13 mouse cellular contexts compared by ENCODE assay signal in the genomic region with DNA sequence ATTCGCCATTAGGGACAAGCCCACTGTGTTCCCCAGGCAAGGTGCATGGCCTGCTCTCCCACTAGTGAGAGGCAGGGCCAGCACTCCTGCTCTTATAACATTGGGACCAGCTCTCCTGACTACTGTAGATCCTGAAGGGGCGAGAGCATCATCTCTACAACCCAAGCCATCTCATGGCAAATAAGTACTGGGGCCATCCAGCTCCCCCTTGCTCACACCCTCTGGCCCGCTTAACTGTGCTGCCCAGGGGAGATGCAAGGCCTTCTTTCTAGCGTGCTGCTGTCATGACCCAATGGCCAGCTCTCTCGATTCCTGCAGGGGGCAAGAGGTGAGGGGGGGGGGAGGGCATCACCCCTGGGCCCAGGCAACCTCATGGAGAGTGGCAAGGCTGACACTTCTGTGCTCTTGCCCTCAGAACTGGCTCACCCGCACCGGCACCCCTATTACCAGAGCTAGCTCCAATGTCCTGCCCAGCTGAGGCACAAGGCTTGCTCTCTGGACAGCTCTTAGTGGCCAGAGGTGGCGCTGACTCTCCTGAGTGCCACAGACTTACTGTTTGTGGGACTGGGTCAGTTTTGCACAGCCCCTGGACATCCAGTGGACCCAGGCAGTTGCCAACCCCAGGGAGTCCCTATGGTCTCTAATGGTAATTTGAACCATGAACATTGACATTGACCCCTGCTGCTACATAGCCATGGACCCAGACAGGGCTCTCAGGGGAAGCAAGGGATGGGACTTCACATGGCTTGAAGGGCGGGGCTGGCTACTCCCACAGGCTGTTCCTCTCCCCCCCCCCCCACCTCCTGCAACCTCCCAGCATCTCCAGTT.
A peak's percentile ranks its signal among the peaks of the same experiment; 100 is the strongest.
DNase-seq lines count a peak whose midpoint lies in the region; ATAC-seq and TF ChIP-seq lines count a peak whose summit lies in the region.
"Had no signal": no experiment of that assay in that cellular context is flagged by ENCODE, and none has a peak within 500 bp of the region (broad histone marks: within the 10 kb centered on the region; RNA-seq: fewer than 3 reads in every experiment).

No protein-coding gene starts in this region.

- no peaks in the 10 kb centered on the region for H3K9me3 ChIP-seq in kidney, embryonic 16.5 days (ENCODE audit: low read length)
- H3K9me3 ChIP-seq in forebrain, embryonic 11.5 days (ENCODE audit: control insufficient read depth, low read length): no peaks in the 10 kb centered on the region
- H3K9me3 ChIP-seq in forebrain, embryonic 16.5 days (ENCODE audit: control insufficient read depth, low read length): no peaks in the 10 kb centered on the region
- H3K9me3 ChIP-seq in midbrain, embryonic 13.5 days: no peaks in the 10 kb centered on the region
- no peaks in the 10 kb centered on the region for H3K9me3 ChIP-seq in liver, postnatal 0 days (ENCODE audit: low read length)
- H3K9me3 ChIP-seq: heart, embryonic 12.5 days had no signal

- no peaks in the 10 kb centered on the region for H3K4me1 ChIP-seq in kidney, embryonic 16.5 days (ENCODE audit: insufficient read depth, low read length)
- H3K4me1 ChIP-seq in forebrain, embryonic 11.5 days (replicated peaks; ENCODE audit: control insufficient read depth, insufficient read depth, low read length): peaks cover 2% of the 10 kb centered on the region; the same call in 1 of the 2 replicates
- peaks cover 11% of the 10 kb centered on the region for H3K4me1 ChIP-seq in forebrain, embryonic 16.5 days (replicated peaks; ENCODE audit: control insufficient read depth, insufficient read depth, low read length)
- H3K4me1 ChIP-seq in midbrain, embryonic 13.5 days (replicated peaks): peaks cover 12% of the 10 kb centered on the region
- no peaks in the 10 kb centered on the region for H3K4me1 ChIP-seq in liver, postnatal 0 days (ENCODE audit: insufficient read depth)
- H3K4me1 ChIP-seq: heart, embryonic 12.5 days had no signal

- TF ChIP-seq EP300 in liver, postnatal 0 days (IDR thresholded peaks at IDR 0.05; ENCODE audit: low read depth): no peak

- TF ChIP-seq CTCF in liver, postnatal 0 days (IDR thresholded peaks at IDR 0.05; ENCODE audit: low read depth): no peak

- ATAC-seq in kidney, embryonic 16.5 days (ENCODE audit: low FRiP score, low TSS enrichment): 0 out of 2 replicates have a peak, but pooled peaks have one; percentile 12
- ATAC-seq in forebrain, embryonic 11.5 days (replicated peaks; ENCODE audit: low FRiP score): peak; percentile 67
- ATAC-seq in forebrain, embryonic 16.5 days: peak; percentile 7; the same call in 1 of the 2 replicates
- ATAC-seq in midbrain, embryonic 13.5 days: peak; percentile 70
- no peak for ATAC-seq in liver, postnatal 0 days
- ATAC-seq: CD4-positive, CD25-positive, alpha-beta regulatory T cell, adult 4 months had no signal

- no peak overlapping the region for H3K27ac ChIP-seq in kidney, embryonic 16.5 days (ENCODE audit: low read length)
- no peak overlapping the region for H3K27ac ChIP-seq in forebrain, embryonic 11.5 days (ENCODE audit: low read depth, low read length)
- H3K27ac ChIP-seq in forebrain, embryonic 16.5 days (ENCODE audit: low read length): no peak overlapping the region
- no peak overlapping the region; the same call in 1 of the 2 replicates for H3K27ac ChIP-seq in midbrain, embryonic 13.5 days
- no peak overlapping the region for H3K27ac ChIP-seq in liver, postnatal 0 days (ENCODE audit: low read depth)
- H3K27ac ChIP-seq: gastrocnemius, adult 2 months had no signal

- 82% methylated on average over 9 of the region's 9 CpGs for WGBS in kidney, embryonic 16.5 days
- WGBS in forebrain, embryonic 11.5 days: 82% methylated on average over 9 of the region's 9 CpGs
- 88% methylated on average over 9 of the region's 9 CpGs for WGBS in forebrain, embryonic 16.5 days
- whole genome bisulfite sequencing in midbrain, embryonic 13.5 days: 92% methylated on average over 9 of the region's 9 CpGs
- 73% methylated on average over 9 of the region's 9 CpGs for WGBS in liver, postnatal 0 days (ENCODE audit: insufficient replicate concordance)

- no peaks in the 10 kb centered on the region for H3K27me3 ChIP-seq in kidney, embryonic 16.5 days (ENCODE audit: insufficient read depth, low read length)
- H3K27me3 ChIP-seq in forebrain, embryonic 11.5 days (ENCODE audit: control insufficient read depth, insufficient read depth, low read length): no peaks in the 10 kb centered on the region
- no peaks in the 10 kb centered on the region for H3K27me3 ChIP-seq in forebrain, embryonic 16.5 days (replicated peaks; ENCODE audit: control insufficient read depth, insufficient read depth, low read length)
- 0 out of 2 replicates have a peak, but pooled peaks cover 4% of the 10 kb centered on the region for H3K27me3 ChIP-seq in midbrain, embryonic 13.5 days
- H3K27me3 ChIP-seq in liver, postnatal 0 days (ENCODE audit: insufficient read depth, low read length): no peaks in the 10 kb centered on the region
- H3K27me3 ChIP-seq: heart, embryonic 12.5 days had no signal

- no peak overlapping the region for H3K9ac ChIP-seq in kidney, embryonic 16.5 days (replicated peaks; ENCODE audit: low read length)
- no peak overlapping the region; the same call in 1 of the 2 replicates for H3K9ac ChIP-seq in forebrain, embryonic 11.5 days (ENCODE audit: low read length)
- no peak overlapping the region for H3K9ac ChIP-seq in forebrain, embryonic 16.5 days (replicated peaks; ENCODE audit: low read depth, low read length)
- no peak overlapping the region for H3K9ac ChIP-seq in midbrain, embryonic 13.5 days (replicated peaks)
- H3K9ac ChIP-seq in liver, postnatal 0 days (replicated peaks): no peak overlapping the region
- H3K9ac ChIP-seq: heart, embryonic 12.5 days had no signal

- DNase-seq in kidney, adult 18-20 months: no peak
- DNase-seq in forebrain, embryonic 11.5 days (ENCODE audit: low spot score): peak; percentile 55
- DNase-seq in frontal cortex, adult 2 months (ENCODE audit: extremely low spot score in 1 of 2, low spot score in 1 of 2): no peak
- no peak for DNase-seq in liver, postnatal 0 days
- DNase-seq: gastrocnemius, adult 2 months; kidney, postnatal 10 days; lung, adult 18-20 months; thymus, postnatal 36 days had no signal

- no peak overlapping the region for H3K4me3 ChIP-seq in kidney, embryonic 16.5 days (ENCODE audit: low read length)
- no peak overlapping the region for H3K4me3 ChIP-seq in forebrain, embryonic 11.5 days (ENCODE audit: low read depth, low read length)
- no peak overlapping the region for H3K4me3 ChIP-seq in forebrain, embryonic 16.5 days (replicated peaks; ENCODE audit: low read length)
- no peak overlapping the region for H3K4me3 ChIP-seq in midbrain, embryonic 13.5 days (replicated peaks)
- H3K4me3 ChIP-seq in liver, postnatal 0 days (ENCODE audit: low read depth, low read length): no peak overlapping the region
- H3K4me3 ChIP-seq: gastrocnemius, adult 2 months; heart, embryonic 12.5 days had no signal

- no peaks in the 10 kb centered on the region for H3K36me3 ChIP-seq in kidney, embryonic 16.5 days (ENCODE audit: insufficient read depth, low read length)
- no peaks in the 10 kb centered on the region for H3K36me3 ChIP-seq in forebrain, embryonic 11.5 days (ENCODE audit: control insufficient read depth, insufficient read depth, low read length)
- H3K36me3 ChIP-seq in forebrain, embryonic 16.5 days (ENCODE audit: control insufficient read depth, insufficient read depth): no peaks in the 10 kb centered on the region
- H3K36me3 ChIP-seq in midbrain, embryonic 13.5 days: no peaks in the 10 kb centered on the region
- H3K36me3 ChIP-seq in liver, postnatal 0 days (replicated peaks; ENCODE audit: insufficient read depth, low read length): no peaks in the 10 kb centered on the region
- H3K36me3 ChIP-seq: heart, embryonic 12.5 days had no signal

- H3K4me2 ChIP-seq in kidney, embryonic 16.5 days (replicated peaks; ENCODE audit: low read depth, low read length): no peak overlapping the region
- H3K4me2 ChIP-seq in forebrain, embryonic 11.5 days (ENCODE audit: low read depth, low read length, severe bottlenecking): no peak overlapping the region
- no peak overlapping the region for H3K4me2 ChIP-seq in forebrain, embryonic 16.5 days (ENCODE audit: low read length)
- H3K4me2 ChIP-seq in midbrain, embryonic 13.5 days (replicated peaks): no peak overlapping the region
- H3K4me2 ChIP-seq in liver, postnatal 0 days (ENCODE audit: low read depth, low read length): no peak overlapping the region
- H3K4me2 ChIP-seq: heart, embryonic 12.5 days had no signal
